Mouse (Mus musculus): Measurements from ENCODE around the gene Rtl10. TPM values are rescaled to one million over a fixed set of nuclear protein-coding genes. Genes with fewer than 3 reads are reported as not detected.

The Rtl10 gene
- polyA plus RNA-seq (2012; rRNA removed), result 9.4 and 9.8 TPM in 2 replicates

DNA sequence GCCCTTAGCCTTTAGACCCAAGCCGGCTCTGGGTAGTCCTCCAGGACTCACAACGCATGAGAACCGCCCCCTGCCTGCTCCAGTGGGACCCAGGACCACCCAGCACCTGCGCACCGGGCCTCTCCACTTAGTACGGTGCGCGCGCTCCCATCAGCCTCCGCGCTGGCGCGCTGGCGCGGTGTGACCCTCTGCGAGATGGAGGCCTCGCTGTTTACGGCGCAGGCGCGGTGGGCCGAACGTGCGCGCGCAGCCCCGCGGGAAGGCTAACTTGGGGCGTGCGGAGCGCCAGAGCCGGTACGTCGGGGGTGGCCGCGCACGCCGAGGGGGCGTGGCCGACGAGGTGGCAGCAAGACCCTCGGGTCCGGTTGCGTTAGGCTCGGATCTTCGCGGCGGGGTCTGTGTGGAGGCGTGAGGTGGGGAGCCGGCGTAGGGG, at the start of gene Rtl10, which contains the start of gene Gnb1l:
Gene Rtl10, plus strand, starts transcription at position 344 of the 433 bp plus-strand sequence.
Gene Gnb1l, plus strand, starts transcription at position 156 of the 433 bp plus-strand sequence.

Other genes starting within 250 kb of the Rtl10 start
- gene Gm49776, start 240.6 kb upstream of the Rtl10 start, polyA plus RNA-seq (2012; rRNA removed), result 0.15 TPM in 1 of 2 replicates, not detected in the other
- gene Dgcr8, start 209.7 kb upstream of the Rtl10 start, polyA plus RNA-seq (2012; rRNA removed), result 66.9 and 70.9 TPM in 2 replicates
- gene Tango2, start 150.8 kb upstream of the Rtl10 start, polyA plus RNA-seq (2012; rRNA removed), result 99.7 and 100 TPM in 2 replicates
- gene Arvcf, start 150.7 kb upstream of the Rtl10 start, polyA plus RNA-seq (2012; rRNA removed), result 115 and 122 TPM in 2 replicates
- 26.0 and 26.7 TPM in 2 replicates for gene Txnrd2, start 72.5 kb upstream of the Rtl10 start, polyA plus RNA-seq (2012; rRNA removed)
- gene Comt, start 72.0 kb upstream of the Rtl10 start, polyA plus RNA-seq (2012; rRNA removed), result 80.7 and 90.6 TPM in 2 replicates
- 13.3 and 14.6 TPM in 2 replicates for gene Gnb1l, start 188 bp upstream of the Rtl10 start, polyA plus RNA-seq (2012; rRNA removed)
- gene Tbx1, start 91.8 kb downstream of the Rtl10 start, polyA plus RNA-seq (2012; rRNA removed), result 0.76 and 0.82 TPM in 2 replicates
- gene Gp1bb, start 123.5 kb downstream of the Rtl10 start, polyA plus RNA-seq (2012; rRNA removed), result 12.9 and 13.7 TPM in 2 replicates
- gene Gm49601, start 127.5 kb downstream of the Rtl10 start, polyA plus RNA-seq (2012; rRNA removed), result 109 and 129 TPM in 2 replicates
- 365 and 427 TPM in 2 replicates for gene Sept5, start 131.1 kb downstream of the Rtl10 start, polyA plus RNA-seq (2012; rRNA removed)